Mouse (Mus musculus) B cell, adult 62 days (primary cell): ENCODE results near the gene Ugt2b38. TPM values are rescaled to one million over a fixed set of nuclear protein-coding genes. Genes with fewer than 3 reads are reported as not detected.

Source experiments
- total RNA-seq: library from RNA; stranded (reverse); gene quantifications from 4 replicates; pipeline ENCODE4 v1.2.4, GENCODE M21; 2023

Gene Ugt2b38
- total RNA-seq = not detected in 4 replicates

GRCm38 (mm10) chr5:87424041-87424440 lies at the start of gene Ugt2b38:
TSS of gene Ugt2b38 (minus strand) at chr5:87424203.

Other genes with a start within 250 kb of the Ugt2b38 start
- gene Ugt2b37, start 169.4 kb downstream of the Ugt2b38 start, total RNA-seq = not detected in 4 replicates
- gene Ugt2a3, start 87.0 kb downstream of the Ugt2b38 start, total RNA-seq = not detected in 4 replicates
- not detected in 4 replicates for gene Ugt2a2, start 58.1 kb upstream of the Ugt2b38 start, total RNA-seq
- not detected in 4 replicates for gene Gm43638, start 62.6 kb upstream of the Ugt2b38 start, total RNA-seq
- gene Ugt2a1, start 66.7 kb upstream of the Ugt2b38 start, total RNA-seq = not detected in 4 replicates
- gene Sult1b1, start 114.0 kb upstream of the Ugt2b38 start, total RNA-seq = not detected in 4 replicates
- not detected in 4 replicates for gene Sult1d1, start 144.8 kb upstream of the Ugt2b38 start, total RNA-seq
- gene Sult1e1, start 167.4 kb upstream of the Ugt2b38 start, total RNA-seq = not detected in 4 replicates
- gene Csn1s1, start 242.0 kb upstream of the Ugt2b38 start, total RNA-seq = not detected in 4 replicates